Mouse (Mus musculus) urinary bladder, postnatal 25 days (tissue): ENCODE measurements around the gene Usf2.
"Not testable (repeated sequence)": the region's sequence is repeated elsewhere in the genome, so short reads cannot be mapped to it uniquely, and the experiment has no call there.

Experiments used
- DNase-seq: peaks from one replicate; pipeline ENCODE4 v3.0.0; 2022; ENCODE audit warnings: low spot score

Gene Usf2

DNA sequence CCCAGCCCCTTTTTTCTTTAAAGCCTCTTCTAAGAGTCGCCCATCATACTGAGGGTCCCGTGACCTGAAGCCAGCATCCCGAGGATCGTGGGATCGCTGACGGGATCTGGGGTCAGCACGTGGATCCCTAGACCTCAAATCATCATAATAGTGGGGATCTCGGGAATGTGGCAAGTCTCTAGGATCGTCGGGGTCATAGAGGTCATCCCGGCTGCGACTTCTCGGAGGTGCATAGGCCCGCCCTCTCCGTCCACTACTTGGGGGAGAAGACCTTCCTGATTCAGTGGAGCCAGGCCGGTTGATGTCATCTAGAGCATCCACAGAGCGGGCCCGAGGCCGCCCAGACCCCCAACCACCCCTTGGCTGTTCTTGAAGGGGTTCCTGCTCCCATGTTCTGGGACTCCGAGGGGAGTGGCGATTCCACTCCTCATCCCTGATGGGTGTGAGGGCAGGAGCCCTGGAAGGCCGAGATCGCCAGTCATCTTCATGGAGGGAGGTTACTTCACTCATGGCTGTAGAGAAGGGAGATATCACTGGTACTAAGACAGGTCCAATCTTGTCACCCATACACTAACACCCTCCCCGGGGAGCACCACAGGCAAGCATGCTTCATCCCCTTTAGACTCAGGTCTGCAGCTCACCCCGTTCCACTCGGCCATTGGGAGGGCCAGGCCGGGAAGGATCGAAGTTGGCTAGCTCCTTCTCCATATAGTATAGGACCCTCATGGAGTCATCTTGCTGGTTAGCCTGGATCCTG, 1.7 kb upstream of the Usf2 start:
- DNase-seq = no peak

DNA sequence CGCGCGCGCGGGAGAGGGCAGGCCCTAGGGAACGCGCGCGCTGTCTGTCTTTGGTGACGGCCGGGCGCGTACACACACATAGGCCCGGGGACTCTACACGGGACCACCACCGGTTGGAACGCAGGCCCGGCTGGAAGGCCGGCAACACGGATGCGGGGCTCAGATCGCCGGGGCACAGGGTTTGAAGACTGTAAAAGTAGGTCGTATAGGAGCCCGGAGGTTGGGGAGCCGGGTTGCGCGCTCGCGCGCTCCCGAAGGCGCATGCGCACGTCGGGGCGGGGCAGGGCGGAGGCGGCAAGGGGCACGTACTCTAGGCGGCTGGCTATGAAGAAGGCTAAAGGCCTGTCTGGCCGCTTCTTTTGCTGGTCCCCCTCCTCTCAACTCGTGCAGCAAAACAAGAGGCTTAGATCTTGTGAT, 772 bp upstream of the Usf2 start:
- DNase-seq = peak; percentile 90

DNA sequence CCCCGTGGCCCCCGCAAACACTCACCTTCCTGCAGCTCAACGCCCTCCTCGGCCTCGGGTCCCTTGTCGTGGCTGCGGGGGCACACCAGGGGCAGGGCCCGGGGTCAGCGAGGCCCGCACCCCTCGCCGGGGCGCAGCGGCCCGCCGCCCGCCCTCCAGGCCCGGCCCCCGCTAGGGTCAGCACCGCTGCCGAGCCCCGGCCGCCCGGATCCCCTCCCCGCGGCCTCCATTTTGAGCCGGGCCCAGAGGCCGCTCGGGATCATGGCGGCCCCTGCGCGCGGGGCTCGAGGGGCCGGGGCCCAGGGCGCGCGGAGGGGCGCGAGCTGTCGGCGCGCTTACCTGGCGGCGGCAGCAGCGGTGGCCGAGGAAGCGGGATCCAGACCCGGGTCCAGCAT, 249 bp downstream of the Usf2 start:
- peak; percentile 54 for DNase-seq

DNA sequence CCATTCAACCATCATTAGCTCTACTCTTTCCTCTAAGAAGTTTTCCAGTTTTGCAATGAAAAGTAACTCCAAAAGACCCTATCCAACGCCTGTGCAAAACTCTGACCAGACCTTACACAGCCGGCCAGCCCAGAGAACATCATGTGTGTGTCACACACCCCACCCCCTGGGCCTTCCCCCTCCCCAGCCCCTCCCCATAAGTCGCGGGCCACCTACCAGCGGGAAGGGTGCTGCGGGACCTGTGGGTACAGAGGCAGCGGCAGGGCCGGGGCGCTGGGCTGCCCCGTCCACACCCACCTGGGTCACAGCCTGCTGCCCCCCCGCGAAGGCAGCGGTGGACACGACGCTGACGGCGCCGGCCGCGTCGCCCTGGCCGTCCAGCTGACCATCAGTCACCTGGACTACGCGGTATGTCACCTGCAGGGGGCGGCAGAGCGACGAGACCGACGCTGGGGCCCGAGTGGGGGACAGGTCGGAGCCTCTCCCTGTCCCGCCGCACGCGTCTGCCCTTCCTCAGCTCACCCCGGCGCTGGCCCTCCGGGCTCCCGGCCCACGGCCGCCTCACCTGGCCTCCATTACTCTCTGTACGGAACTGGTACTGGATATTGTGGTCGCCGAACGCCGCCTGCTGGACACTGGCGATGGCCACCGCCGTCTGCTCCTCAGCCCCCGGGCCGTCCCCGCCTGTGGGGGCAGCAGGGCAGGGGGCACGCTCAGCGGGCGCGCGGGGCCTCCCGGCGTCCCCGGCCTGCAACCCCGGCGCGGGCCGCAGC, 833 bp downstream of the Usf2 start:
- DNase-seq = peak; percentile 85

DNA sequence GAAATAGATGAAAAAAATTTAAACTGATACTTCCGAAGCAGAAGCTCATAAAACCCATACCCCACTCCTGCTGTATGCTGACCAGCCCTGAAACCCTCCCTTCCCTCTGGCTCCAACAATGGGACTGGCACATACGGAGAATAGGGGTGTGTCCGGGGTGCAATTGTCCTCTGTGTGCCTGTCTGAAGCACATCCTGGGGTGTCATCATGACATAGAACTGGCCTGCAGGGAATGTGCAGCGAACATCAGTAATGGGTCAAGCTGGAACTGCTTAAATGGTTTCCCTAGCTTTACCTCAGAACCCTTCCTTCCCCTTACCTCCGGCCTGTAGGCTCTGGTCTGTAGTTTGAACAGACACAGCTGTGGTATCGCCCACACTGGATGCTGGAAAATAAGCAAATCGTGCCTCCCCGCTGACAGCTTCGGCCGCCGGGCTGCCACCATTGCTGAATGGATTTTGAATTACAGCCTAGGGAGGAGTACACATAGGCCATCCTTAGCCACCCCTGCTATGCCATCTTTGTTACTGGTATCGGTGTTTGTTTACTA, 1.6 kb downstream of the Usf2 start:
- no peak for DNase-seq

DNA sequence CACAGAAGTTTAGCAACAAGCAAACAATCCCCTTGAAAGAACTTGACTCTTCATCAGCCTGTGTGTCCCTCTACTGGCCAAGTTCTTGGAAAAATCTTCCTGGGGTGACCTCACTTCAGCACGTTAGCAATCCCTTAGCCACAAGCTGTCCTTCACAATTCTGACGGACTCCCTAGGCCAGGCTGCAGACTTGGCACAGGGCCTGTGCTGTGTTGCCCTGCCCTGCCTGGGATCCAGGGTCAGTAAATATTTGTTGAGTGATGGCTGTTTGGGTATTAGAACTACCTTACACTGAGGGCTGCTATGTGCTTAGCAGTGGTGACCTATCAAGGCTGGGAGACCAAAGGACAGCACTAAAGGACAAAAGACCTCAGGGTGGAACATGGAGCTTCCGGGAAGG, 2.6 kb downstream of the Usf2 start:
- no peak for DNase-seq

DNA sequence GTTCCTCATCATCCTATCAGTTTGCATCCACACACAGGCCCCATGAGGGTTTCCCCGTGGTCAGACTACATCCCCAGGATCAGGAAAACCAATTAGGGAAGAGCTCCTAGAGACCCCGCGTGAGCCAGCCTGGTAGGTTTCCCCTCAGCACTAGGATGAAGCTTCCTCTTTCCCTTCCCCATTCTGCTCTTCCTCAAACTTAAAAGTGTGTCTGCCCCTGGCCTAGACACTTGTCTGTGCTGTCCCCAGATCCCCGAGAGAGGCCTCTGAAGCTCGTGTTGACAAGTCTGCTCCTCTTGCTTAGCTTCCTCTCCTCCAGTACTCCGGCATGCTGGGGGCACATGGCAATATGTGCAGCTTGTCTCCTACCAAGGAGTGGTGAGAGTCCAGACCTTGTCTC, 3.1 kb downstream of the Usf2 start:
- no peak for DNase-seq

DNA sequence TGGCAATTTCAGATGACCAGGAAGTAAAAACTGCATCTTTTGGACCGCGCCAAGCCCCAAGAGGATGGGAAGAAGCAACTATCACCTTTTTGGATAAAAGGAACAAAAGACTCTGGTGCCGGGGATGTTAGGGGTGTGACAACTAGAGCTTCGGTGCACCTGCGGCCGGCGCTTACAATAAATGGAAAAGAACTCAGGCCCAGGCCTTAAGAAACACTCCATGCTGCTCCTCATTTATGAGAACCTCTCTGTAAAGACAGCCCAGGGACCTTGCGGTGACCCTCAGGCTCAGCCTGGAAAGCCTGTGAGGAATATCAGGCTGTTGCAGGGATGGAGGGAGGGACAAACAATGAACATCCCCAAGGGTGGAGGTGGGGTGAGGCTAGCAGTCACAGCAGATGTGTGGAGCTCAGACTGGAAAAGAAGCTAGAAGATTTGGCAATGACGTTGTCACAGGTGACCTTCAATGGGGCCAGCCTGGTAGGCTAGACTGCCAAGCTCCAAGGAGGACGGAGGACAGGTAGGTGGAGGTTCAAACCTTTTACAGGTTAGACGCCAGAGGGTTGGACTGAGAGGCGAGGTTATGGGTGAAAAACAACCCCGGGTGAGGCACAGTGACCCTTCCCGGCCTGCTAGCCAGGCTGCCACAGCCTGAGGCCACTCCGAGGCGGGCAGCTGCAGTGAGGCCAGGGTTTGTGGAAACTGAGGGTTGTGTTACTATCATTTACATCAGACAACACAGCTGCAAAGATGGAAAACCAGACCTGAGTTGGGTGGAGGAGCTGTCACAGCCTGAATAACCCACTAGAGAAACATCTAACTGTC, 4.0 kb downstream of the Usf2 start:
- DNase-seq = no peak

DNA sequence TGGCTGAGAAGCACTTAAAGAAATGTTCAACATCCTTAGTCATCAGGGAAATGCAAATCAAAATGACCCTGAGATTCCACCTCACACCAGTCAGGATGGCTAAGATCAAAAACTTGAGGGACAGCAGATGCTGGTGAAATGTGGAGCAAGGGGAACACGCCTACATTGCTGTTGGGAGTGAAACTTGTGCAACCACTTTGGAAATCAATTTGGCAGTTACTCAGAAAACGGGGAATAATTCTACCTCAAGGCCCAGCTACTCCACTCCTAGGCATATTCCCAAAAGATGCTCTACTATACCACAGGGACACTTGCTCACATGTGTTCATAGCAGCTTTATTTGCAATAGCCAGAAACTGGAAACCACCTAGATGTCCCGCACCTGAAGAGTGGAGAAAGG, 6.7 kb downstream of the Usf2 start:
- not testable (repeated sequence) for DNase-seq

DNA sequence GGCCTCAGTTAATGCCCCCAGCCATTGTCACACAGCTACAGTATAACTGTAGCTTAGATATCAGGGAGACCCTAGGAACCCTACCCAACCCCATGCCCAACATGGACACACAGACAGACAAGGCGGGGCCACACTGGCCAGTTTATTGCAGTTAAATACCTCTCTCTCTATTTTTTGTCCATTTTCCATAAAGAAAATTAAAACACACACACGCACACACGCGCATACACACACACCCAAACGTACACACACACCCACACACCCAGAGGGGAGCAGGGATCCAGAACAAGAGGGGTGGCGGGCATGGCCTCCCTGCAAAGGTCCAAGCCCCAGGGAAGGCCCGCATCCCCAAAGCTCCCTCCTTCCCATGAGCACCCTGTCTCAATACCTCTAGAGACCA, 10.7 kb downstream of the Usf2 start:
- DNase-seq = no peak

DNA sequence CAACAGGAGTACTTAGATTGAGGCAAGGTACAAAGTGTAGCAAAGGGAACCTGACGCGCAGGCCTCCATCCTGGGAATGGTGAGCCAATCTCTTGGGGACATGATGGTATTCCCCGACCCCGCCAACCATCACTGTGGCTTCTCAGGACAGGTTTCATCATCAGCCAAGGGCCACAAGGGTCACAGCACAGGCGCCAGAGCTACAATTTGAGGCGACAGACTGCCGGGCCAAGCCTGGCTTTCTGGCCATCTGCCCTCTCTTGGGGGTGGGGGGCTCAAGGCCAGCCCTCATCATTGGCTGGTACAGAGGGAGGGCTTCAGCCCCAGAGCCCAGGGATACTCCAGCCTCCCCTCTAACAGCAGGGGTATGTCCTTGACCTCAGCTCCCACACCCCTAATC, 11.1 kb downstream of the Usf2 start:
- not testable (repeated sequence) for DNase-seq

DNA sequence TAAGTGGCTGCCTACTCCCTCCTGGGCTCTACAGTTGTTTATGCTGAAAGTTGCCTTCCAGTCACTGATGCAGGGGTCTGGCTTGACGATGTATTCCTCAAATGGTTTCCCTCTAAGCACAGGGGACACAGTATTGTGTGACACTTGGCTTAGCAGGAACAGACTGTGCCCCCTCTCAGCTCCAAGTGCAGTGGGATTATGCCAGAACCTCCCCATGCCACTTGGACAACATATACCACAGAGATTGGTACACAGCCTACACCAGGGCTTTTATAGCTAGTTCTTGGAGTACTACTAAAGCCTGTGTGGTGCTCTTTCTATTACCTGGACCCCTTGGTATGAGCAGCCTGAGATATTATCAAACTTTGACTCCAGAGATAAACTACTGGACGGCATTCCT, 11.9 kb downstream of the Usf2 start:
- not testable (repeated sequence) for DNase-seq

DNA sequence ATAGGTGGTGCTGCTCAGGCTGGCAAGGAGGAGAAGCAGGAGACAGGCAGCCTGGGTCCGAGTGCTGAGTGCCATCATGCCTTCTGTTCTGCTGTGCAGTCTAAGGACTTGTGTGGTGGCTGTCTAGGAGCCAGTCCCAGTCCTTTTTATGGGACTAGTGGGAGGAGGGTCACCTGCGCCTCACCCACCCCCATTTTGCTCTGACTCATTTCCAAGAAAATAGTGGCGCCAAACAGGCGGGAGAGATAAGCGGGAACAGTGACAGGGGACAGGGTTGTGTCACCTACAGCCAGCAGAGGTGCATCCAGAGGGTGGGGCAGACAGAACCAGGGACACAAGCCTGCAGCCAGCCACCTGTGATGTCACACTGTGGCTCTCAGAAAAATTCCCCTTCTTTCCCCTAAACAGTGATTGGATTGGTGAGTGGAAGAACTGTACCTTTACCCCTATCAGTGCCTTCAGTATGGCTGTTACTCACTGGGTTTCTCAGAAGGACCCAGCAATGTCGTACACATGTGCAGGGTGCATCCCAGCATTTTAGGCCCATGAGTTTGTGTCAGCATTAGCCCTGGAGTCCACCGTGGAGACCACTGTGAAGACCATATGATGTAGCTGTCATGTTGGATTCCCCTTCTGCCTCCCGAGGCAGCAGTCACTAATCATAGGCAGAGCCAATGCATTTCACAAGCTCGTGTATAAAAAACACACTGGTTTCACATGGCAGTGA, 12.5 kb downstream of the Usf2 start, which contains the start of gene Hamp:
Hamp (minus strand) TSS at position 124 of the 727 bp plus-strand sequence.
- DNase-seq = no peak

DNA sequence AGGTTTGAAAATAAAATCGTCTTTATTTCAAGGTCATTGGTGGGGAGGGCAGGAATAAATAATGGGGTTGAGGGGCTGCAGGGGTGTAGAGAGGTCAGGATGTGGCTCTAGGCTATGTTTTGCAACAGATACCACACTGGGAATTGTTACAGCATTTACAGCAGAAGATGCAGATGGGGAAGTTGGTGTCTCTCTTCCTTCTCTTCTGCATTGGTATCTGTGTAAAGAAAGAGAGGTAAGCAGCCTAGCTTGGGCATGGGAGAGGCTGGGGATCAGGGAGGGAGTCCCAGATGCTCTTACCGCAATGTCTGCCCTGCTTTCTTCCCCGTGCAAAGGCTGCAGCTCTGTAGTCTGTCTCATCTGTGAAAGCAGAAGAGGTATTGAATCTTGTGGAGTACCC, 14.2 kb downstream of the Usf2 start:
- not testable (repeated sequence) for DNase-seq

DNA sequence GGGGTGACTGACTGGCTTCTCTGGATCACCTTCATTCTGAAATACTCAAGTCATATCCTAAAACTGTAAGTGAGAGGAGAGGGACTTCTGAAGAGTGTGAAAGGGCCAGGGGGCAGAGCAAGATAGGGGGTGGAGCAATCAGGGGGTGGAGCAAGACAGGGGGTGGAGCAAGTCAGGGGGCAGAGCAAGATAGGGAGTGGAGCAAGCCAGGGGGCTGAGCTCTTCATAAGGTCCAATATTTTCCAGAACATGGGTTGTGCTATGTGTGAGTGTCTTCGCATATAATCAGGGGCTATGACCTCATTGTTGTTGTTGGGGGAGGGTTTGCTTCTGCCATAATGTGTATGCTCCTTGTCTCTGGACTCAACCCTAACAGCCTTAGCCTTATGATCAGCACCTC, 16.5 kb downstream of the Usf2 start:
- not testable (repeated sequence) for DNase-seq

DNA sequence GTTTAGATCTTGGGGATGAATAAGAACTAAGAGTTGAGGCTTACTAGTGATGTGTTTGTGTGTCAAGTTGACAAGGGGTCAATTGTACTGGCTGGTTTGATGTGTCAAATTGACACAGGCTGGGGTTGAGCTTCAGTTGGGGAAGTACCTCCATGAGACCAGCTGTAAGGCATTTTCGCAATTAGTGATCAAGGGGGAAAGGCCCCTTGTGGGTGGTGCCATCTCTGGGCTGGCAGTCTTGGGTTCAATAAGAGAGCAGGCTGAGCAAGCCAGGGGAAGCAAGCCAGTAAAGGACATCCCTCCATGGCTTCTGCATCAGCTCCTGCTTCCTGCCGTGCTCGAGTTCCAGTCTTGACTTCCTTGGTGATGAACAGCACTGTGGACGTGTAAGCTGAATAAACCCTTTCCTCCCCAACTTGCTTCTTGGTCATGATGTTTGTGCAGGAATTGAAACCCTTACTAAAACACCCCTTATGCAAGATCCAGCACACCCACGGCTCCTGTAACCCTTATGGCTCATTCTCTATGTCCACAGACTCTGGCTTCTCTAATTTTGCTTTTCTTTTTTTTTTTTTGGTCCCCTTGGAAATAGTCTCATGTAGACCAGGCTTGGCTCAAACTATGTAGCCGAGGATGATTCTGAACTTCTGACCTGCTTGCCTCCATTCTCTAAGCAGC, 21.0 kb downstream of the Usf2 start:
- not testable (repeated sequence) for DNase-seq

DNA sequence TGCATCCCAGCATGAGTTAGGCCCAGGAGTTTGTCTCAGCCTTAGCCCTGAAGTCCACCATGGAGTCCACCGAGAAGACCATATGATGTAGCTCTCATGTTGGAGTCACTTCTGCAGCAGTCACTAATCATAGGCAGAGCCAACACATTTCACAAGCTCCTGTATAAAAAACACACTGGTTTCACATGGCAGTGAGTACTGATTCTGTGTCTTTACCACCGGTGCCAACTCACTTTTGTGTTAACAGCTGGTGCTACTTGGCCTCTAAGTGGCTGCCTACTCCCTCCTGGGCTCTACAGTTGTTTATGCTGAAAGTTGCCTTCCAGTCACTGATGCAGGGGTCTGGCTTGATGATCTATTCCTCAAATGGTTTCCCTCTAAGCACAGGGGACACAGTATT, 32.0 kb downstream of the Usf2 start, which contains the start of gene Hamp2:
Hamp2 (minus strand) TSS at position 101 of the 400 bp plus-strand sequence.
- DNase-seq = not testable (repeated sequence)

DNA sequence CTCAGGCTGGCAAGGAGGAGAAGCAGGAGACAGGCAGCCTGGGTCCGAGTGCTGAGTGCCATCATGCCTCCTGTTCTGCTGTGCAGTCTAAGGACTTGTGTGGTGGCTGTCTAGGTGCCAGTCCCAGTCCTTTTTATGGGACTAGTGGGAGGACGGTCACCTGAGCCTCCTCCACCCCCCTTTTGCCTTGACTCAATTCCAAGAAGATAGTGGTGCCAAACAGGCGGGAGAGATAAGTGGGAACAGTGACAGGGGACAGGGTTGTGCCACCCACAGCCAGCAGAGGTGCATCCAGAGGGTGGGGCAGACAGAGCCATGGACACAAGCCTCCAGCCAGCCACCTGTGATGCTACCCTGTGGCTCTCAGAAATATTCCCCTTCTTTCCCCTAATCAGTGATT, 32.5 kb downstream of the Usf2 start:
- DNase-seq = no peak

DNA sequence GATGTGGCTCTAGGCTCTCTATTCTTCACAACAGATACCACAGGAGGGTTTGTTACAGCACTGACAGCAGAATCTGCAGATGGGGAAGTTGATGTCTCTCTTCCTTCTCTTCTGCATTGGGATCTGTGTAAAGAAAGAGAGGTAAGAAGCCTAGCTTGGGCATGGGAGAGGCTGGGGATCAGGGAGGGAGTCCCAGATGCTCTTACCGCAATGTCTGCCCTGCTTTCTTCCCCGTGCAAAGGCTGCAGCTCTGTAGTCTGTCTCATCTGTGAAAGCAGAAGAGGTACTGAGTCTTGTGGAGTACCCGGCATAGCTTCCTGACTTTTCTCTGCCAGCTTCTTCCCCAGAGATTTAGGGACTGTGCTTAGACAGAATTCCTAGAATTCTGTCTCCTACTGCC, 34.1 kb downstream of the Usf2 start:
- not testable (repeated sequence) for DNase-seq

DNA sequence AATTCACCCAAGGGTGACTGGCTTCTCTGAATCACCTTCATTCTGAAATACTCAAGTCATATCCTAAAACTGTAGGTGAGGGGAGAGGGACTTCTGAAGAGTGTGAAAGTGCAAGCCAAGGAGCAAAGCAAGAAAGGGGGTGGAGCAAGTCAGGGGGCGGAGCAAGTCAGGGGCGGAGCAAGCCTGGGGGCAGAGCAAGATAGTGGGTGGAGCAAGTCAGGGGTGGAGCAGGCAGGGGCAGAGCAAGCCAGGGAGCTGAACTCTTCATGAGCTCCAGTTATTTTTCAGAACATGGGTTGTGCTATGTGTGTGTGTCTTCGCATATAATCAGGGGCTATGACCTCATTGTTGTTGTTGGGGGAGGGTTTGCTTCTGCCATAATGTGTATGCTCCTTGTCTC, 36.4 kb downstream of the Usf2 start:
- no peak for DNase-seq

DNA sequence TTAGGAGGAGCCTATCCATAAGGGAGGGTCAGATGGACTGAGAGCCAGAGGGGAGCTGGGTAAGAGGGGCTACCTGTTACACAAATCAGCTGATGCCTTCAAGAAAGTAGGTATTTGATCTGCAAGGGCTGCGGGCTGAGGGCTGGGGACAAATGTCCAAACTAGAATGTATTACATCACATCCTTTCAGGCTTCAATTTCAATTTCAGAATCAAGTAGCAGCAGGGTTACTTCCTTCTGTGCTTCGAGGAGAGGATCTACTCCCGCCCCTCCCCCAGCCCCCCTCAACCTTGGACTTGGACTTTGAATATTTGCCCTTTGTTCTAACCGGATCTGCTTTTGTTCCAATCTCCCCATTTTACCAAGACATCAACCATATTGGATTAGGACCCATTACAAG, 39.4 kb downstream of the Usf2 start:
- no peak for DNase-seq
